Mouse (Mus musculus): Measurements from ENCODE around the gene Cdh23.

- TF ChIP-seq CTCF (IDR thresholded peaks at IDR 0.05) (no peak), EP300 (IDR thresholded peaks at IDR 0.05; ENCODE audit: insufficient read depth, low read depth, low read length) (no peak), POLR2A (IDR thresholded peaks at IDR 0.05; ENCODE audit: insufficient read depth, low read depth, low read length) (no peak)
These were observed 316.1 kb downstream of the Cdh23 start for GRCm38 (mm10) chr10:60380229-60380628.

All from heart, adult 2 months (tissue).